Comparison of ENCODE assay signal across 10 mouse cellular contexts in the genomic region with DNA sequence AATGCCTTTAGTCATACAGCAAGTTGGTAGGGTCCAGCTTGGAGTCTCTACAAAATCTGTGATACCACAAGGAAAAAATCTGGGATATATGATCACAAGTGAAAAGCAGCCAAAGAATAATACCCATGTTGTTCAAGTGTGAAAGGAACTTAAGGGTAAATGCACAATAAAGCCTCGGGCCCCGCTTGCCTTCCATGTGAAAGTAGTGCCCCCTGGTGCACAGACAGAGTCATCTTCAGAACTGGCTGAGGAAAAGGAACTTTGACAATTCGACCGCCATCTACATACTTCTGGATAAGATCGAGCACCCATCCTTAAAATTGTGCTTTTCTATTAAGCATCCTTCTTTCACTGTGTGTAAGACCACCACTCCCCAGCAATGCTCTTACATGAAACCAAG. TPM values are rescaled to one million over a fixed set of nuclear protein-coding genes. Genes with fewer than 3 reads are reported as not detected.
DNase-seq lines count a peak whose midpoint lies in the region; ATAC-seq and TF ChIP-seq lines count a peak whose summit lies in the region.
"Had no signal": no experiment of that assay in that cellular context is flagged by ENCODE, and none has a peak within 500 bp of the region (broad histone marks: within the 10 kb centered on the region; RNA-seq: fewer than 3 reads in every experiment).

No protein-coding gene starts in this region.

- no peak overlapping the region for H3K4me3 ChIP-seq in CH12.LX (replicated peaks in 1 of 3; ENCODE audit: low read depth in 2 of 3, low read length in 2 of 3, poor library complexity in 1 of 3)
- no peak overlapping the region for H3K4me3 ChIP-seq in forebrain, embryonic 16.5 days (replicated peaks; ENCODE audit: low read length)
- H3K4me3 ChIP-seq: embryonic facial prominence, embryonic 15.5 days; liver, embryonic 13.5 days had no signal

- H3K36me3 ChIP-seq in CH12.LX (replicated peaks in 1 of 2; ENCODE audit: control insufficient read depth in 1 of 2, insufficient read depth in 1 of 2, low read length in 1 of 2) = no peaks in the 10 kb centered on the region
- no peaks in the 10 kb centered on the region for H3K36me3 ChIP-seq in forebrain, embryonic 16.5 days (ENCODE audit: control insufficient read depth, insufficient read depth)
- H3K36me3 ChIP-seq: embryonic facial prominence, embryonic 15.5 days; liver, embryonic 13.5 days had no signal

- in situ Hi-C loops in CH12.LX (cut with MboI; ENCODE audit: low pct_ligation_motif_present, low pct_unique_long_range_greater_than_20kb, low sequenced_read_pairs) = no loop called here

- no peaks in the 10 kb centered on the region for H3K9me3 ChIP-seq in CH12.LX (replicated peaks; ENCODE audit: low read length)
- H3K9me3 ChIP-seq in forebrain, embryonic 16.5 days (ENCODE audit: control insufficient read depth, low read length) = no peaks in the 10 kb centered on the region
- H3K9me3 ChIP-seq: embryonic facial prominence, embryonic 15.5 days; liver, embryonic 13.5 days had no signal

- TF ChIP-seq EP300 in CH12.LX (IDR thresholded peaks at IDR 0.05; ENCODE audit: low read length) = no peak

- H3K4me2 ChIP-seq in CH12.LX (ENCODE audit: insufficient read depth, low read depth, poor library complexity, severe bottlenecking) = peak overlapping the region; percentile 82; the same call in 1 of the 2 replicates
- H3K4me2 ChIP-seq in forebrain, embryonic 16.5 days (ENCODE audit: low read length) = no peak overlapping the region
- H3K4me2 ChIP-seq: embryonic facial prominence, embryonic 15.5 days; liver, embryonic 13.5 days had no signal

- no peak for TF ChIP-seq POLR2A in CH12.LX (IDR thresholded peaks at IDR 0.05; ENCODE audit: low read depth, low read length)

- H3K27me3 ChIP-seq in CH12.LX (replicated peaks) = no peaks in the 10 kb centered on the region
- H3K27me3 ChIP-seq in forebrain, embryonic 16.5 days (replicated peaks; ENCODE audit: control insufficient read depth, insufficient read depth, low read length) = no peaks in the 10 kb centered on the region
- H3K27me3 ChIP-seq: embryonic facial prominence, embryonic 15.5 days; liver, embryonic 13.5 days had no signal

- 62% methylated on average over 5 of the region's 5 CpGs for whole genome bisulfite sequencing in forebrain, embryonic 16.5 days

- TF ChIP-seq RAD21 in CH12.LX (IDR thresholded peaks at IDR 0.05; ENCODE audit: low read depth, low read length) = peak; percentile 90

- no peak overlapping the region for H3K9ac ChIP-seq in CH12.LX (ENCODE audit: insufficient read depth, low read depth)
- no peak overlapping the region for H3K9ac ChIP-seq in forebrain, embryonic 16.5 days (replicated peaks; ENCODE audit: low read depth, low read length)
- H3K9ac ChIP-seq: embryonic facial prominence, embryonic 15.5 days; liver, embryonic 13.5 days had no signal

- peak; percentile 38 for DNase-seq in layer of hippocampus, adult 11-12 months (ENCODE audit: low spot score)
- DNase-seq in layer of hippocampus, adult 9-10 months (ENCODE audit: low spot score) = no peak
- DNase-seq in CH12.LX (ENCODE audit: extremely low read depth) (peak; percentile 61), adipocyte (ENCODE audit: low spot score) (peak; percentile 68)
- DNase-seq in frontal cortex, adult 2 months (ENCODE audit: extremely low spot score in 1 of 2, low spot score in 1 of 2) = peak; percentile 11 to 74
- DNase-seq in left cerebral cortex, postnatal 14 days (ENCODE audit: low spot score in 2 of 2) = peak; percentile 30 to 61
- peak; percentile 51 for DNase-seq in right cerebral cortex, postnatal 14 days
- DNase-seq: liver, embryonic 13.5 days had no signal

- no peak overlapping the region for H3K27ac ChIP-seq in CH12.LX (ENCODE audit: insufficient read depth, low read depth)
- H3K27ac ChIP-seq in forebrain, embryonic 16.5 days (ENCODE audit: low read length) = no peak overlapping the region
- H3K27ac ChIP-seq: embryonic facial prominence, embryonic 15.5 days; liver, embryonic 13.5 days had no signal

- H3K79me2 ChIP-seq in CH12.LX (replicated peaks; ENCODE audit: control insufficient read depth, extremely low read depth, insufficient read depth, poor library complexity, severe bottlenecking) = no peaks in the 10 kb centered on the region

- intact Hi-C loops in left cerebral cortex, postnatal 14 days (cut with DNase I) = loop anchor here (1.0 to 5.0 kb wide), 2 partner anchors 329 to 351 kb away; no protein-coding TSS in a partner anchor

- TF ChIP-seq CTCF in CH12.LX (conservative IDR thresholded peaks at IDR 0.05 in 1 of 2, IDR thresholded peaks at IDR 0.05 in 1 of 2; ENCODE audit: low read depth in 2 of 2, low read length in 2 of 2) = peak; percentile 42 to 90

- no peak; the same call in 1 of the 2 replicates for ATAC-seq in forebrain, embryonic 16.5 days

- peaks cover 0 to 3% of the 10 kb centered on the region in 2 experiments; a peak in 2 of 4 replicates for H3K4me1 ChIP-seq in CH12.LX (ENCODE audit: control insufficient read depth in 1 of 2, insufficient read depth in 2 of 2)
- H3K4me1 ChIP-seq in forebrain, embryonic 16.5 days (replicated peaks; ENCODE audit: control insufficient read depth, insufficient read depth, low read length) = no peaks in the 10 kb centered on the region
- H3K4me1 ChIP-seq: liver, embryonic 13.5 days had no signal

- dilution Hi-C loops in CH12.LX (cut with MboI; ENCODE audit: extremely low pct_ligation_motif_present, extremely low pct_unique_long_range_greater_than_20kb, low sequenced_read_pairs) = no loop called here

TF ChIP-seq in CH12.LX, 34 proteins besides CTCF, POLR2A, EP300 and RAD21:
- no peak for TF ChIP-seq PAX5 (IDR thresholded peaks at IDR 0.05; ENCODE audit: low read length)
- 0 out of 2 replicates have a peak, but pooled peaks have one; percentile 14 for TF ChIP-seq ZC3H11A (IDR thresholded peaks at IDR 0.05; ENCODE audit: low read depth, low read length)
- TF ChIP-seq SMC3 (IDR thresholded peaks at IDR 0.05; ENCODE audit: low read depth, low read length) = peak; percentile 69

RNA-seq across cellular contexts. Expression of a gene that starts 11.6 kb away (rescaled TPM):
- total RNA-seq in CH12.LX (2012; rRNA removed) = 9.1 and 17.5 TPM in 2 replicates
- 12.2 and 16.7 TPM in 2 replicates for total RNA-seq in CH12.LX (2014; rRNA removed)
- polyA plus RNA-seq in CH12.LX (2012; ENCODE audit: insufficient read length, low read depth) = 10.6 and 11.4 TPM in 2 replicates
- 0.66 and 0.82 TPM in 2 replicates for polyA plus RNA-seq in frontal cortex, adult 2 months (2012; rRNA removed)
- 1 to 10 TPM; 2.9 to 3.0 TPM for total RNA-seq in left cerebral cortex, postnatal 14 days (2021)
- polyA plus RNA-seq in forebrain, embryonic 16.5 days (2015; fragmentation: Nextera tagmentation; extraction: Ambion mirVana) = 0.46 and 0.78 TPM in 2 replicates
